Mouse (Mus musculus) megakaryocyte-erythroid progenitor cell, adult 5-6 weeks (primary cell): ENCODE data around the gene Pde4a. TPM values are rescaled to one million over a fixed set of nuclear protein-coding genes. Genes with fewer than 3 reads are reported as not detected.
A peak's percentile ranks its signal among the peaks of the same experiment; 100 is the strongest.

Experiments
- ATAC-seq: replicated peaks from 2 replicates; pipeline ENCODE4 v1.8.0; 2016; ENCODE audit warnings: mild to moderate bottlenecking, inconsistent platforms; ENCODE audit not compliant: severe bottlenecking, poor library complexity, low FRiP score, low TSS enrichment
- total RNA-seq, 2 experiments: library from RNA; stranded (forward) in 1 of 2; stranded (reverse) in 1 of 2; fragments of 200-1000, 215-1000 nt in 1 of 2; fragments of >200 nt in 1 of 2; fragmentation: Nextera tagmentation in 1 of 2; gene quantifications; 2 replicates each; pipeline ENCODE4 v1.2.3; 2014 to 2017

Gene Pde4a
- total RNA-seq, 2 experiments from 2014 or later, result 3.8 to 23.5 TPM

DNA sequence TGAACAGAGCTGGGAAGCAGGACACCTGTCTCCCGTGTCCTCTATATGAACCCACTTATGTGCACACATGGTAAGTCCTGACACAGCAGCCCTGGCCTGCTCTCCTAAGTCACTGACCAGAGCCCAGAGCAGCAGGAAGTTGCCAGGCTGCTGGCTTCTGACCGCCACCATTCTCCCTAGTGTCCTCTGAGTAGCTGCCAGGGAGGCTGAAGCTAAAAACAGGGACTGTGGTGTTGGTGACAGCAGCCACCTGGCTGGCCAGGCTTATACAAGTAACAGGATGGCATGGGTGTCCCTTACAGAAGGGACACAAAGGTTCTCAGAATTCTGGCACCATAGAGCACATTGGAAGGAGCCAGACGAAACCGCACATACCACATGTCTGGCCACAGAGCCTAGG is 20.1 kb upstream of the Pde4a start:
- ATAC-seq, result no peak

DNA sequence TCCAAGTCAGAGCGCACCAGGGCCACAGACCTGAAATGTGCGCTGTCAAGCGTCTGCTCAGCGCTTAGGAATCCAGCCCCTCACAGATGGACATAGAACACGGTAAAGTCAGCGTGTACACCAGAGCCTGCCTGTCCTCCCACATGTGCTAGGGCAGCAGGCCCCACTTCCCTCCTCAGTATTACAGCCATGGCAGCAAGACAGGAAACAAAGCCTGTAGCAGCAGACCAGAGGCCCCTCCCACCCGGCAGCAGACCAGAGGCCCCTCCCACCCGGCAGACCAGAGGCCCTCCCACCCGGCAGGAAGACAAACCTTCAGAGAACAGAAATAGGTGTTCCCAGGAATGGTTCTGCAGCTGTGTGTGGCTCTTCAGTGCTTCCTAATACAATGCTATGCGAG is 18.8 kb upstream of the Pde4a start:
- peak; percentile 68 for ATAC-seq

DNA sequence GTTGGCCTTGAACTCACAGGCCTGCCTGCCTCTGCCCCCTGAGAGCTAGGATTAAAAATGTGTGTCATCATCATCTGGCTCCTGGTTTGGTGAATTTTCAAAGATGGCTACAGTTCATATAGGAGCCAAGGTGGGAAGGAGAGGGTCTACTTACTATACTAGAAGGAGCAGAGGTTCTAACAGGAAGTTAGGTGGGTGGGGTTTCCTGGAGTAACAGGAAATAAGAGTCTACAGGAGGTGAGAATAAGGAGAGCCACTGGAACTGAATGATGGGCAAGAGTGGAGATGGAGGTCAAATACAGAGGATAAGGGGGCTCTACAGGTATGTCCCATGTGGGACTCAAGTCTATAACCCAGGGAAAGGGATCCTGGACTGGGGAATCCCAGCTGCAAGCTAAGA is 17.1 kb upstream of the Pde4a start:
- ATAC-seq, result no peak

DNA sequence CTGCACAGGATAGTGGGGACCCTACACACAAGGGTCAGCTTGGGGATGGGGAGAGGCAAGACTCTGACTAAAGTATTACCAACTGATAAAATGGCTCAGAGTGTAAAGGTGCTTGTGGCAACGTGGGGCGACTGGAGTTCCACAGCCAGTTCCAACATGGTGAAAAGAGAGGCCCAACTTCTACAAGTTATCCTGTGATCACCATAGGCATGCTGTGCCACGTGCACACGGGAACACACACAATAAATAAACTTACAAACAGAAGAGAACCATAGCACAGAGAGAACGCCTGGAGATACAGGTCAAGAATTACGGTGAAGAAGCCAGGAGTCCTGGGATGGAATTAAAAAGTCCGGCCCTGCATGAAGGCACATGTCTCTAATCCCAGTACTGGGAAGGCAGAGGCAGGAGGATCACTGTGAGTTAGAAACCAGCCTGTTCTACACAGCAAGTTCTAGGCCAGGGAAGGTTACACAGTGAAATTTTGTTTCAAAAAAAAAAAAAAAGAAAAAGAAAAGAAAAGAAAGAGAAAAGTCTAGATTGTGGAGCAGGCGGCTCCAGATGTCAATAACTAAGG is 16.3 kb upstream of the Pde4a start:
- ATAC-seq, result no peak

DNA sequence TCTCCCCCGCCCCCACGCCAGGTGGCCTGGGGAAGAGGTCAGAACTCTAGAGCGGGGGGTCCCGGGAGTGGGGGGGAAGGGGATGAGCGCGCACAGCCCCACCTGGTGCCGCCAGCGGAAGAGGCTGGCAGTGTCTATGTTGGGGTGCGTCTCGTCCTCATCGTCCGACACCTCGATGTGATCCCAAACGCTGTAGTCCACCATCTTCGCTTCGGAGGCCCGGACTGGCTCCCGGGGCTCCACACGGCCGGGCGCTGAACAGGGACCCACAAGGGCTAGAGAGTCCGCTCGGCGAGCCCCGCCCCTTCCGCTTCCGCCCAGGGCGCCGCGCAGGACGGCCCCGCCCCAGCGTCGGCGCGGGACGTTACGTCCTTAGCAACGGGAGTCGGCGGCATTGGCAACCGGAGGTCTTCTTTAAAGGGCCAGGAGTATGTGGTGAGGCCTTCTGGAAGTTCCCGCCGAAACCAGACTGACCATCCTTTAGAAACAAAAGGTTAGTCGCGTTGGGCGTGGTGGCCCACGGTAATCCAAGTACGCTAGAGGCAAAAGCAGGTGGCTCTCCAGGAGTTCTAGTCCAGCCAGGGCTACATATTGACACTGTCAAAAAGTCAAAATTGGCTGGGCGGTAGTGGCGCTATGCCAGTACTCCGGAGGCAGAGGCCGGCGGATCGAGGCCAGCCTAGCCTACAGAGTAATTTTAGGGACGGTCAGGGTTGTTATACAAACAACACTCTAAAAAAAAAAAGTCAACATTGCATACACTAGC is 15.7 kb upstream of the Pde4a start, which contains the start of gene Cdc37:
Gene Cdc37 (minus strand): TSS at position 329 of the 766 bp plus-strand sequence.
- ATAC-seq, result peak; percentile 83

DNA sequence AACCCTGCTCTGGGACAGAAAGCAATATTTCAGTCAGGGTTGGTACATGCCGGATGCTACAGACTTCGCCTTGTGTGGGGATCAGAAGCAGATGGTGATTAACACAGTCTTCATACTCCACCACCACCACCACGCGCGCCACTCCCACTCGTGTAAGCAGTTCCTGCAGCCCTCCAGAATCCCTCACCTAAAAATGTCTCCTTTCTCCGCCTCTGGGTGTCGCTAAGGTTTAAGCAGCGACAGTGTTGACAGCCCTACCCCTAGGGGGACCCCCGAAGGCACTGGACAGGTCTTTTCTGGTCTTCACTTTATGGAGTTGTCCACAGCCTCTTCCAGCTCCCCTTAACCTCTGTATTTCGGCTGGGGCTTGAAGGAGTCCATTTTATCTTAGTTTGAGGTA is 12.8 kb upstream of the Pde4a start:
- ATAC-seq, result peak; percentile 61

DNA sequence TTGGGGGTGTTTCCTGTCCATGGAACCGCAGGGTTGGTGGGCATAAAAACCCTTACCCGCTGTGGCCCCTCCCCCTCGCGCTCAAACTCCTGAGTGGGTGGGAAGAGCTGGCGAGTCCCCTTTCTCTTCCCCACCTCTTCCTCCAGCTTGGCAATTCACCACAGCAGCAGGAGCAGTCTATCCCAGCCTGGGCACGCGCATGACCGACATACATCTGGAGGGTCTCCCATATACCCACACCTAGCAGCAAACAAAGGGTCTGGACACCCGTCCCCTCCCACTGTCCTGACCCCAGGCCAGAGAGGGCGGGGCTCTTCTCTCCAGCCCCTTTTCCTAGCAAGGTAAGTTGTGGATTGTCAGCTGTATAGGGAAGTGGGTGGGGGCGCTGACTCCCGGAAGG is 12.2 kb upstream of the Pde4a start:
- no peak for ATAC-seq

DNA sequence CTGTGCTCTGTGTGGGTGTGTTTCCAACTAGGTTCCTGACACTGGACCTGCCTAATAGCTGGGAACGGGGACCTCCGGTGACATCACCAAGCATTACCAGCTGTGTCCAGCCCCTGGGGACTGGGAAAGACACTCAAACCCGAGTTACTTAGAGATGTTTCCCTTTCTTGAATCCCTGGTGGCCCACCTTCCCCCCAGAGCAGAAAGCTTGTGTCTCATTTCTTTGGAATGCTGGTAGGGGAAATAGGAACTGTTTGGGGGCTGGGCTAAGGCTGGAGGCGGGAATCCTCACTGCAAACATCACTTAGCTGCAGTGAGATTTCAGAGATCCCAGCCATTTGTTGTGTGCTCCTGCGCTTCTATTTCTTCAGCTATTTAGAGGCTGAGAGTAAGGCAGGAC is 11.7 kb upstream of the Pde4a start:
- ATAC-seq, result no peak

DNA sequence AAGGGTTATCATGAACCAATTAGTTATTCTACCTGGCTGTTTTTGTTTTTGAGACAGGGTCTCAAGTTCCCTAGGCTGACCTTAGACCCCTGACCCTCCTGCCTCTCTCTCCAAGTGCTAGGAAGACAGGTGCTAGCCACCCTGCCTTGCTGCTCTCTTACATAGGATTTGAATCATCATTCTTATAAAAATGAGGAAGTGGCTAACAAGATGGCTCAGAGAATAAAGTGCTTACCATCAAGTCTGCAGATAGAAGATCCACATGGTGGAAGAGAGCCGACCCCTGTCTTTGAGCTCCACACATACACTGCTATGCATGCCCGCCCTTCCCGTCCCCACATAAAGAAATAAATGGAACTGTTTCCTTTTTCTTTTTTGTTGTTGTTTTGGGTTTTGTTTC is 10.7 kb upstream of the Pde4a start:
- ATAC-seq, result no peak

DNA sequence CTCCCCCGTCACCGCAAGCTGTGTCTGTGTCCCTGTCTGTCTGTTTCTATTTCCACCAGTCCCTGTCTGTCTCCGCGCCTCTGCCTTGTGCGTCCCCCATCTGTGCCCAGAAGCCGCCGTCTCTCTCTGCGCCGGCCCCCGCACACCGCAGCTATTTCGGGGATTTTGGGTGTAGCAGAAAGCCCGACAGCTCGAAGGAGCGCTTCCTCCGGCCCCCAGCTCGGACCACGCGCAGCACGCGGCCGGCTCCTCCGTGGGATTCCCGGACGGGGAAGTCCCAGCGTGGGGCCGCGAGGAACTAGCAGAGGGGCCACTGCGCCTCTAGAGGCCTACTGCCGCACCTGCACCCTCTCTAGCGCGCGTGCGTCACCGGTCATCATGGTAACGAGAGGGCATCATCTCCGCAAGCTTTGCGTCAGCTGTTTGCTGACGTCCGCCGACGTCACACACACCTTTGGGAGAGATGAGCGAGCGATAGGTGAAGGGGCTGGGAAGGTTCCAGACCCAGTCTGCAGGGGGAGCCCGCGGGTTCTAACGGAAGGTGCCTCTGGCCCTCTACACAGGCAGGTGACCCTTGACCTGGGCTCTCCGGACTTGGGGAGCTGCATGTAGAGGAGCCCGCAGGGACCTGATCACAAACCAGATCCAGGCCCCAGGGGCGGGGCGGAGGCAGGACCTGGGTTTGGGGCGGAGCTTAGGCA is 4.2 kb upstream of the Pde4a start:
- ATAC-seq, result peak; percentile 80

DNA sequence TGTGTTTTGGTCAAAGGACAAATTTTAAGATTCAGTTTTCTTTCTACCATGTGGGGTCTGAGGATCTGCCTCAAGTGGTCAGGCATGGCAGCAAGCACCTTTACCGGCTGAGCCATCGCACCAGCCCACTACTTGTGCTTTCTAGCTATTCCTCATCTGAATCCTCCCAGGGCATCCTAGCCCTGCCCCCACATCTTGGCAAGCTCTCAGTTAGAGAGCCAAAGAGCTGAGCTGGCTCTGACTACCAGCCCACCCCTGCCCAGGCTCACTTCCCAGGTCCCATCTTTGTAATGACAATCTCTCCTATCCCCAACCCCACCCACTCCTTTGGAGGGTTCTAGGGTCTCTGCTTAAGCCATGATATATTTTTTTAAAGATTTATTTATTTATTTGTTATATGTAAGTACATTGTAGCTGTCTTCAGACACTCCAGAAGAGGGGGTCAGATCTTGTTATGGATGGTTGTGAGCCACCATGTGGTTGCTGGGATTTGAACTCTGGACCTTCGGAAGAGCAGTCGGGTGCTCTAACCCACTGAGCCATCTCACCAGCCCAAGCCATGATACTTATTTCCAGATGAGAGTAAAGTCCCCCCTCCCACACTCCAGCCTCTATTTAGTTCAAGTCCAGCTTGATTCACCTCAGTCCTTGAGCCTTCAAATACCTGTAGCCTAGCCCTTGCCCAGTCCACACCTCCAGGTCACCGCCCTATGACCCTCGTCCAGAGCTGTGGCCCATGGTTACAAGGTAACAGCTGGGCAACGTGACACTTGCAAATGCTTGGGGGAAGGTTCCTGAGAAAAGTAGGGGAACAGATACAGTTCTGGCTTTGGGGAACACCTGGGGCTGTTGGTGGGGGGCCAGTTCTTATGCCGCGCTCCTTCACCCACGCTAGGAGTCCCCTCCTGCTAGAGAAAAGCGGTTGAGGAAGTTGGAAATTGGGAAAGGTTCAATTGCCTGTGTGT is 2.1 kb upstream of the Pde4a start:
- ATAC-seq, result no peak

DNA sequence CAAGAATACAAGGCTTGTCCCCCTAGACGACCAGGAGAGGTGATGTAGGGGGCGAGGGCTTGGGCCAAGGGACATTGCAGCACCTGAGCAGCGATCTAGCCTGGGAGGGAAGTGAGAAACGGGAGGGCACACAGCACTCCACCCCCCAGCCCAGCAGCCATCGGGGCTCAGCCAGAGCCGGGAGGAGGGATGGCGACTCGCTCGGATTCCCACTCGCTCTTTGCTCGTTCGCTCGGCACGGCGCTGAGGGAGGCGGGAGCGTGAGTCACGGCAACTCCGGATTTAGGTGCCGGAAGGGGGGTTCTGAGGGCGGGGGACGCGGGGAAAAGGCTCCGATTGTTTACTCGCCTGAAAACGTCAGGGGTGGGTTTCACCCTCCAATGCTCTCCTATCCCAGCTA is 1.4 kb upstream of the Pde4a start:
- no peak for ATAC-seq

DNA sequence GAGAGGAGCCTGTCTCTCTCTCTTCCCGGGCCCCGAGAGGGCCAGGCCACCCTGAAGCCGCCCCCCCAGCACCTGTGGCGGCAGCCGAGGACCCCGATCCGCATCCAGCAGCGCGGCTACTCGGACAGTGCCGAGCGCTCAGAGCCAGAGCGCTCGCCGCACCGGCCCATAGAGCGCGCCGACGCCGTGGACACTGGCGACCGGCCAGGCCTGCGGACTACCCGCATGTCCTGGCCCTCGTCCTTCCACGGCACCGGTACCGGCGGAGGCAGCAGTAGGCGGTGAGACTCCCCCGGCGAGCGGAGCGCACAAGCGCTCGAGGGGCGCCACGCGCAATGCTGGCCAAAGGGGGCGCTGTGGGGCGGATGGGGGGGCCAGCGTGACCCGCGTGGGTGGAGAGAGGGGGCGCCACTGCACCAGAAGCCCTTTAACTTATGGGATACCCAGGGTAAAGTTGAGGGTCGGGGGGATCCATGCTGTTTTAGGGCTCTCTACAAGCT is 488 bp downstream of the Pde4a start:
- ATAC-seq, result no peak

DNA sequence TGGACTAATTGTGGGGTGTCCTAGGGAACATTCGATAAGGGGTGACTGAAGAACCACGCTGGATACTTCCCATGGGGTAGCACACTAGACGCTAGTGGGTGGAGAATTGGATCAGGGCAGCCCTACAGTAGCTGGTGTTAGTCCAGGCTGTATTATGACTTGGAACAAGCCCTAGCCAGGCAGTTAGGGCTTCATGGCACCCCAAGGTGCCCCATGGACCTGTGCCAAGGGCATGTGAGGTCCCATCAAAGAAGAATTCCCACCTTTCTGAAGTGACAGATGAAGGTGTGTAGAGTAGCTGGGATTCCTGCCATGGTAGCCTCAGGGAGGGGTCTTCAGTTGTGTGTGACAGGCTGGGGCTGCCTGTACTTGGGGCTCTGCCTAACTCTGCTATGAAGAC is 1.0 kb downstream of the Pde4a start:
- ATAC-seq, result no peak

DNA sequence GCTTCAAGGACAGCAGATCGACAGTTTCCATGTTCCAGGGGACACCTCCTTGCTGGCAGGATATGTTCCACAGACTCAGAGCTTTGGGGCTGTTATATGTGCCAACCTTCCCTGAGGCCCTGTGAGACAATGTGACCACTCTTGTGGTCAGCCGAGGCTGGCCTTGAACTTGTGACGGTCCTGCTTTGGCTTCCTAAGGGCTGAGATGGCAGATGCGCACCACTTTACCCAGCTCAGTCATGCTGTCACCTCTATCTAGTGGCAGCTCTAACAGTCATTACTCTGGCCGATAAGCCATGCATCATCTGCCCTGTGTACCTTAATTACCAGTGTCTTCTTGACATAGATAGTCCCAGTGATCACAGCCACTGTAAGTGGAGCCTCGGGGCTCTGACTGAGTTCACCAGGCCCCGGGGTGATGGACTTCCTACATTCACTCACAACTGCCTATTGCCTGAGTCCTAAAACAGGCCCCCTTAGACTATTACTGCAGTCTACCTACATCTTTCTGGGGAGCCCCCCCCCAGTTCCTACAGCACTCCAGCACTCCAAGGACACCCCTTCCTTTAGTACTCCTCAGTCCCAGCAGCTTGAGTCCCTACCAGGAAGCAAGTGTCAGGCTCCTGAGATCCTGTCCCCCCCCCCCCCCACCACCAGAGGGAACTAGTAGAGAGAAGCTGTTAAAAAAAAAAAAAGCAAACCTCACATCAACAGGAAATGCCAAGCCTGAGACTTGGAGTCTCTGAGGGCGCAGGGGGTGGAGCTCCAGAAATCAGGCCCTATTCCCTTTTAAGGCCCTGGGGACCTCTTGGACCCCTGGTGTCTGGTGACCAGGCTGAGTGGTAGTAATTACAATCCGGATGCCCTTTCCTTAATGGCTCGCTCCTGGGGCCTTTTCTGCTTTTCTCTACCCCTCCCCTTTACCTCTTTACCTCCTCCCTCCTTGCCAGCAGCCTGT is 1.9 kb downstream of the Pde4a start:
- ATAC-seq, result peak; percentile 34

DNA sequence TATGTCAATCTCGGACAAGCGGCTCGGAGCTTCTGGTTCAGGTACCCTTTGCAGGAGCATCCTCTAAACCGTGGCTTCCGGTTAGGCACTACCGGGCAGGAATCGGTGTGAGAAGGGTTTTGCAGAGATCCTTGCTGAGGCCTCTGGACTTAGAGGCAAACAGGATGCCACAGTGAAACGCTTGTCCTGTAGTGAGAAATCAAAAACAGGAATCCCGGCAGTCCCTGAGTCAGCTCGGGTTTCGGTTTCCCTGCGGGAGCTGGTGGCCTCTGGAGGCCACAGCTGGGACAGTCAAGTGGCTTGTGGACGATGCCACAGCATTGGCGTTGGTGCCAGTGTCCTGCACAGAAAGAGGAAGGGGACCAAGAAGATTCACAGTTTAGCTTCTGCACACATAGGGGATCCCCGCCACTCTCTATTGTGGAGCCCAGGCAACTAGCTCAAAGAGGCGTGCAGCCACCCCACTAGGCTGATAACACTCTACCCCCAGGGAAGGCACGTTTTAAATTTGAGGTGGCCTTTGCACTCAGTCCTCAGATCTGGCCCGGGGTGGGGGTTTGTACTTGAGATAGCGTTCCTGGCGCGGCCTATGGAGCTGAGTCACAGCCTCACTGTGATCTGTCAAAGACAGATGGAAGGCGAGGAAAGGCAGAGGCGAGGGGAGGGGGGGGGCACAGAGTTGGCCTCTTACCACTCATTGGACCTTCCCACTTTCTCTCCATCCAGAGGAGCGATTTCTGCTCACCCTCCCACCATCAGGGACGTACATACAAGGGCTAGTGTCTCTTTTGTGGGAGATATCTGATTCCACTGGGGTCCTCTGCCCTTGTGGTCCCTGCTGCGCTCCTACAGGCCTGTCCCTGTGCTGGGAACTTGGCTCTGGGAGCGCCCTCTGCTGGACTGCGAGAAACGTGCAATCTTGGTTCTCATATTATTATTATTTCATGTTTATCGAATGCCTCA is 2.9 kb downstream of the Pde4a start:
- peak; percentile 60 for ATAC-seq

DNA sequence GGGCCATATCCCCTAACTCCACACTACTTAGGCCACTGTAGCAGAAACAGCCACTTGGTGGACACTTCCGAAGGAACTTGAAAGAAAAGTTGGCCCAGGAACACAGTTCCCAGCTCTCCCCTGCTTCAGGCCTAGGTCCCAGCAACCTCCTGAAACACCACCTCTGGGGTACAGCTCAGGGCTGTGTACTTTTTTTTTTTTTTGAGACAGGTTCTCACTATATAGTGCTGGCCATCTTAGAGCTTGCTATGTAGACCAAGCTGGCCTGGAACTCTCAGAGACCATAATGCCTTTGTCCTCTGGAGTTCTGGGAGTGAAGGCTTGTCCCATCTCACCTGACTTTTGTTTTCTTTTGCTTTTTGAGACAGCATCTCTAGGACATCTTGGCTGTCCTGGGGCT is 3.6 kb downstream of the Pde4a start:
- no peak for ATAC-seq
